Mouse (Mus musculus): ENCODE data around the gene Map4k1. TPM values are rescaled to one million over a fixed set of nuclear protein-coding genes. Genes with fewer than 3 reads are reported as not detected.

Map4k1 gene
- polyA plus RNA-seq (2012; rRNA removed): 7.8 and 8.2 TPM in 2 replicates

GRCm38 (mm10) chr7:28981651-28982273, at the start of gene Map4k1, which contains the start of gene Eif3k:
TSS of gene Map4k1 (plus strand) at chr7:28982050.
TSS of gene Eif3k (minus strand) at chr7:28981864.
- TF ChIP-seq POLR2A (IDR thresholded peaks at IDR 0.05; ENCODE audit: borderline replicate concordance, extremely low read depth, insufficient read depth, insufficient read length, poor library complexity, severe bottlenecking) (peak; percentile 39; the same call in 1 of the 2 replicates), CTCF (IDR thresholded peaks at IDR 0.05; ENCODE audit: borderline replicate concordance, extremely low read depth, insufficient read depth, insufficient read length) (no peak)
- DNase-seq (ENCODE audit: low read depth): peak; percentile 100

- TF ChIP-seq CTCF (IDR thresholded peaks at IDR 0.05; ENCODE audit: borderline replicate concordance, extremely low read depth, insufficient read depth, insufficient read length) (no peak), POLR2A (IDR thresholded peaks at IDR 0.05; ENCODE audit: borderline replicate concordance, extremely low read depth, insufficient read depth, insufficient read length, poor library complexity, severe bottlenecking) (no peak)
- DNase-seq (ENCODE audit: low read depth): no peak
Observed at GRCm38 (mm10) chr7:28932421-28933041, 49.3 kb upstream of the Map4k1 start.

- DNase-seq (ENCODE audit: low read depth): no peak
- TF ChIP-seq CTCF (IDR thresholded peaks at IDR 0.05; ENCODE audit: borderline replicate concordance, extremely low read depth, insufficient read depth, insufficient read length): no peak
- no peak for TF ChIP-seq POLR2A (IDR thresholded peaks at IDR 0.05; ENCODE audit: borderline replicate concordance, extremely low read depth, insufficient read depth, insufficient read length, poor library complexity, severe bottlenecking)
Observed at GRCm38 (mm10) chr7:28933825-28934224, 48.0 kb upstream of the Map4k1 start.

GRCm38 (mm10) chr7:28936787-28937186, 45.1 kb upstream of the Map4k1 start:
- DNase-seq (ENCODE audit: low read depth): no peak
- TF ChIP-seq CTCF (IDR thresholded peaks at IDR 0.05; ENCODE audit: borderline replicate concordance, extremely low read depth, insufficient read depth, insufficient read length) (no peak), POLR2A (IDR thresholded peaks at IDR 0.05; ENCODE audit: borderline replicate concordance, extremely low read depth, insufficient read depth, insufficient read length, poor library complexity, severe bottlenecking) (no peak)

- TF ChIP-seq CTCF (IDR thresholded peaks at IDR 0.05; ENCODE audit: borderline replicate concordance, extremely low read depth, insufficient read depth, insufficient read length) (no peak), POLR2A (IDR thresholded peaks at IDR 0.05; ENCODE audit: borderline replicate concordance, extremely low read depth, insufficient read depth, insufficient read length, poor library complexity, severe bottlenecking) (no peak)
- no peak for DNase-seq (ENCODE audit: low read depth)
Observed at GRCm38 (mm10) chr7:28938654-28939053, 43.2 kb upstream of the Map4k1 start.

GRCm38 (mm10) chr7:28939418-28940183, 42.2 kb upstream of the Map4k1 start:
- DNase-seq (ENCODE audit: low read depth): no peak

GRCm38 (mm10) chr7:28941129-28941528, 40.7 kb upstream of the Map4k1 start:
- no peak for DNase-seq (ENCODE audit: low read depth)
- TF ChIP-seq POLR2A (IDR thresholded peaks at IDR 0.05; ENCODE audit: borderline replicate concordance, extremely low read depth, insufficient read depth, insufficient read length, poor library complexity, severe bottlenecking): no peak
- no peak for TF ChIP-seq CTCF (IDR thresholded peaks at IDR 0.05; ENCODE audit: borderline replicate concordance, extremely low read depth, insufficient read depth, insufficient read length)

More at GRCm38 (mm10) chr7:28939418-28940183, 42.2 kb upstream of the Map4k1 start:
- no peak for TF ChIP-seq CTCF (IDR thresholded peaks at IDR 0.05; ENCODE audit: borderline replicate concordance, extremely low read depth, insufficient read depth, insufficient read length)
- TF ChIP-seq POLR2A (IDR thresholded peaks at IDR 0.05; ENCODE audit: borderline replicate concordance, extremely low read depth, insufficient read depth, insufficient read length, poor library complexity, severe bottlenecking): no peak

GRCm38 (mm10) chr7:28941542-28941941, 40.3 kb upstream of the Map4k1 start:
- no peak for DNase-seq (ENCODE audit: low read depth)

GRCm38 (mm10) chr7:28943451-28944180, 38.2 kb upstream of the Map4k1 start:
- no peak for DNase-seq (ENCODE audit: low read depth)
- TF ChIP-seq CTCF (IDR thresholded peaks at IDR 0.05; ENCODE audit: borderline replicate concordance, extremely low read depth, insufficient read depth, insufficient read length): no peak
- TF ChIP-seq POLR2A (IDR thresholded peaks at IDR 0.05; ENCODE audit: borderline replicate concordance, extremely low read depth, insufficient read depth, insufficient read length, poor library complexity, severe bottlenecking): no peak

More at GRCm38 (mm10) chr7:28941542-28941941, 40.3 kb upstream of the Map4k1 start:
- TF ChIP-seq CTCF (IDR thresholded peaks at IDR 0.05; ENCODE audit: borderline replicate concordance, extremely low read depth, insufficient read depth, insufficient read length) (no peak), POLR2A (IDR thresholded peaks at IDR 0.05; ENCODE audit: borderline replicate concordance, extremely low read depth, insufficient read depth, insufficient read length, poor library complexity, severe bottlenecking) (no peak)

- TF ChIP-seq CTCF (IDR thresholded peaks at IDR 0.05; ENCODE audit: borderline replicate concordance, extremely low read depth, insufficient read depth, insufficient read length): no peak
- no peak for TF ChIP-seq POLR2A (IDR thresholded peaks at IDR 0.05; ENCODE audit: borderline replicate concordance, extremely low read depth, insufficient read depth, insufficient read length, poor library complexity, severe bottlenecking)
- DNase-seq (ENCODE audit: low read depth): peak; percentile 82
Observed at GRCm38 (mm10) chr7:28944756-28945415, 37.0 kb upstream of the Map4k1 start.
